Mouse (Mus musculus) limb, embryonic 12.5 days (tissue): ENCODE results near the gene Ap1b1. TPM values are rescaled to one million over a fixed set of nuclear protein-coding genes. Genes with fewer than 3 reads are reported as not detected.
A peak's percentile ranks its signal among the peaks of the same experiment; 100 is the strongest.

Experiments used
- ATAC-seq: fragments of 200-750 bp; cut with Nextera tagmentation; 2 replicates; pipeline ENCODE4 v1.8.0; 2017; ENCODE audit warnings: low read depth, moderate TSS enrichment; ENCODE audit not compliant: insufficient number of reproducible peaks, insufficient read depth, low FRiP score, low TSS enrichment
- H3K27ac ChIP-seq: fragments of 300-500 bp; sonication (generic); 2 replicates; pipeline ENCODE4 v1.5.1; 2016; ENCODE audit warnings: mild to moderate bottlenecking, moderate library complexity
- H3K27me3 ChIP-seq: fragments of 300-500 bp; sonication (generic); 2 replicates; pipeline ENCODE4 v1.6.1; 2016; ENCODE audit warnings: mild to moderate bottlenecking, moderate library complexity
- H3K36me3 ChIP-seq: fragments of 300-500 bp; sonication (generic); 2 replicates; pipeline ENCODE4 v1.6.1; 2016; ENCODE audit warnings: mild to moderate bottlenecking, moderate library complexity
- H3K4me1 ChIP-seq: fragments of 300-500 bp; sonication (generic); replicated peaks from 2 replicates; pipeline ENCODE4 v1.6.1; 2016
- H3K4me2 ChIP-seq: fragments of 300-500 bp; sonication (generic); 2 replicates; pipeline ENCODE4 v1.6.1; 2016; ENCODE audit warnings: mild to moderate bottlenecking, moderate library complexity
- H3K4me3 ChIP-seq: fragments of 300-500 bp; sonication (generic); replicated peaks from 2 replicates; pipeline ENCODE4 v1.5.1; 2016; ENCODE audit warnings: mild to moderate bottlenecking
- H3K9ac ChIP-seq: fragments of 300-500 bp; sonication (generic); replicated peaks from 2 replicates; pipeline ENCODE4 v1.6.1; 2016; ENCODE audit warnings: mild to moderate bottlenecking, moderate library complexity
- H3K9me3 ChIP-seq: fragments of 300-500 bp; sonication (generic); 2 replicates; pipeline ENCODE4 v1.6.1; 2016; ENCODE audit warnings: mild to moderate bottlenecking, moderate library complexity
- WGBS: fragments of 180-500 bp; shearing (Covaris S2); methylation state at CpG from one replicate; pipeline ENCODE4 v1.1.7; 2016; 5-methylcytosine and 5-hydroxymethylcytosine counted together
- polyA plus RNA-seq: library from polyadenylated mRNA; unstranded; fragments of >200 nt; fragmentation: Nextera tagmentation; extraction: Ambion mirVana; gene quantifications from 2 replicates; pipeline ENCODE4 v1.2.1, GENCODE M21; 2016

Ap1b1 gene
- polyA plus RNA-seq, 1 experiment from 2014 or later: 48.8 TPM

- Histone ChIP-seq H3K27ac (no peak overlapping the region), H3K4me2 (peak overlapping the region; percentile 89), H3K36me3 (peaks cover 11% of the 10 kb centered on the region; the same call in 1 of the 2 replicates), H3K9me3 (no peaks in the 10 kb centered on the region), H3K9ac (peak overlapping the region; percentile 75), H3K4me1 (peaks cover 13% of the 10 kb centered on the region), H3K4me3 (peak overlapping the region; percentile 75), H3K27me3 (peaks cover 20% of the 10 kb centered on the region)
- ATAC-seq: no peak
- 58% methylated on average over 11 of the region's 11 CpGs for WGBS
Measured at GRCm38 (mm10) chr11:4987487-4987852, 846 bp downstream of the Ap1b1 start.

GRCm38 (mm10) chr11:4989187-4989586 is 2.6 kb downstream of the Ap1b1 start:
- ATAC-seq: no peak
- WGBS: 78% methylated on average over 3 of the region's 3 CpGs
- H3K4me2 ChIP-seq: no peak overlapping the region
- no peak overlapping the region for H3K4me3 ChIP-seq
- H3K36me3 ChIP-seq: peaks cover 11% of the 10 kb centered on the region; the same call in 1 of the 2 replicates
- H3K4me1 ChIP-seq: peaks cover 13% of the 10 kb centered on the region
- H3K27ac ChIP-seq: no peak overlapping the region
- H3K27me3 ChIP-seq: peaks cover 4% of the 10 kb centered on the region
- H3K9ac ChIP-seq: no peak overlapping the region
- no peaks in the 10 kb centered on the region for H3K9me3 ChIP-seq

- Histone ChIP-seq H3K4me3 (no peak overlapping the region), H3K9ac (no peak overlapping the region), H3K4me1 (peaks cover 5% of the 10 kb centered on the region), H3K36me3 (peaks cover 16% of the 10 kb centered on the region; the same call in 1 of the 2 replicates), H3K9me3 (no peaks in the 10 kb centered on the region), H3K27me3 (no peaks in the 10 kb centered on the region), H3K27ac (no peak overlapping the region), H3K4me2 (no peak overlapping the region)
- 89% methylated on average over 2 of the region's 2 CpGs for WGBS
- no peak for ATAC-seq
Measured at GRCm38 (mm10) chr11:4992471-4992870, 5.8 kb downstream of the Ap1b1 start.

GRCm38 (mm10) chr11:4995676-4996075 is 9.1 kb downstream of the Ap1b1 start:
- no peak overlapping the region for H3K27ac ChIP-seq
- H3K4me1 ChIP-seq: peaks cover 5% of the 10 kb centered on the region; the same call in 1 of the 2 replicates
- ATAC-seq: no peak
- no peaks in the 10 kb centered on the region for H3K9me3 ChIP-seq
- no peaks in the 10 kb centered on the region for H3K27me3 ChIP-seq
- H3K4me3 ChIP-seq: no peak overlapping the region
- no peak overlapping the region for H3K9ac ChIP-seq
- no peak overlapping the region for H3K4me2 ChIP-seq
- H3K36me3 ChIP-seq: peaks cover 13% of the 10 kb centered on the region; the same call in 1 of the 2 replicates
- 92% methylated on average over 3 of the region's 3 CpGs for WGBS

DNA sequence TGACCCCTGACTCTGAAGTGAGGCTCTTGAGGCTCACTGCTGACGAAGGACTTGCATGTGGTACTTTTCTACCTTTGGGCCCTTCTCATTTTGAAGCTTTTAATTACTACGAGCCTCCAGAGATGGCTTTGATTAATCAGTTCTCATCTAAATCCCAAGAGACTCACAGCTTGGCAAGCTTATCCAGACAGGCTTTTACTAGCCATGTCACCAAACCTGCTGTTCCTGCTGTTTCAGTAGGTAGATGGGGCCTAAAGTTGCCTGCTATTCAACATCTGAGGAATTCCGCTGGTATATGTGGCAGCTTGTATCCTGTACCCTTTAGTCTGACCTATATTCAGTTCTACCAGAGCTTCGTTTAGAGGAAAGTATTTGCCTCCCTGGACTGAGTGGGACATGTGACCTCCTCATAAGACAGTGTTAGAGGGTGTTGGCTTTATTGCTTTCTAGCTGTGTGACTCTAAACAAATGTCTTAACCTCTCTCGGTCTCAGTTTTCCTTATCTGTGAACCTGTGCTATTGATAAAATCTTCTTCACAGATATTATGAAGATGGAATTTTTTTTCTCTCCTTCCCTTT is 10.1 kb downstream of the Ap1b1 start:
- ATAC-seq: no peak
- Histone ChIP-seq H3K9ac (no peak overlapping the region), H3K4me2 (no peak overlapping the region), H3K4me3 (no peak overlapping the region), H3K27me3 (no peaks in the 10 kb centered on the region), H3K9me3 (no peaks in the 10 kb centered on the region), H3K36me3 (peaks cover 20% of the 10 kb centered on the region; the same call in 1 of the 2 replicates), H3K27ac (no peak overlapping the region), H3K4me1 (peaks cover 5% of the 10 kb centered on the region; the same call in 1 of the 2 replicates)
- 85% methylated on average over 5 of the region's 5 CpGs for WGBS

GRCm38 (mm10) chr11:4998352-4998751 is 11.7 kb downstream of the Ap1b1 start:
- no peak overlapping the region for H3K4me2 ChIP-seq
- H3K4me1 ChIP-seq: peaks cover 5% of the 10 kb centered on the region; the same call in 1 of the 2 replicates
- no peaks in the 10 kb centered on the region for H3K27me3 ChIP-seq
- H3K9me3 ChIP-seq: no peaks in the 10 kb centered on the region
- peaks cover 26% of the 10 kb centered on the region; the same call in 1 of the 2 replicates for H3K36me3 ChIP-seq
- 44% methylated on average over 3 of the region's 3 CpGs for WGBS
- H3K4me3 ChIP-seq: no peak overlapping the region
- no peak overlapping the region for H3K9ac ChIP-seq
- ATAC-seq: no peak
- no peak overlapping the region for H3K27ac ChIP-seq

GRCm38 (mm10) chr11:4998762-4999161 is 12.1 kb downstream of the Ap1b1 start:
- Histone ChIP-seq H3K4me1 (peaks cover 5% of the 10 kb centered on the region; the same call in 1 of the 2 replicates), H3K27me3 (no peaks in the 10 kb centered on the region), H3K27ac (no peak overlapping the region), H3K4me2 (no peak overlapping the region), H3K9ac (no peak overlapping the region), H3K9me3 (no peaks in the 10 kb centered on the region), H3K36me3 (peaks cover 30% of the 10 kb centered on the region; the same call in 1 of the 2 replicates), H3K4me3 (no peak overlapping the region)
- no peak for ATAC-seq
- 79% methylated on average over 1 of the region's 1 CpGs for WGBS

GRCm38 (mm10) chr11:5000241-5000640 is 13.6 kb downstream of the Ap1b1 start:
- no peak for ATAC-seq
- Histone ChIP-seq H3K4me3 (no peak overlapping the region), H3K27me3 (no peaks in the 10 kb centered on the region), H3K27ac (no peak overlapping the region), H3K4me1 (peaks cover 5% of the 10 kb centered on the region; the same call in 1 of the 2 replicates), H3K9ac (no peak overlapping the region), H3K36me3 (peaks cover 36% of the 10 kb centered on the region; the same call in 1 of the 2 replicates), H3K4me2 (no peak overlapping the region), H3K9me3 (no peaks in the 10 kb centered on the region)
- WGBS: 91% methylated on average over 1 of the region's 1 CpGs

- Histone ChIP-seq H3K9ac (no peak overlapping the region), H3K4me1 (peaks cover 5% of the 10 kb centered on the region; the same call in 1 of the 2 replicates), H3K9me3 (no peaks in the 10 kb centered on the region), H3K27me3 (no peaks in the 10 kb centered on the region), H3K4me2 (no peak overlapping the region), H3K4me3 (no peak overlapping the region), H3K36me3 (peaks cover 35% of the 10 kb centered on the region; the same call in 1 of the 2 replicates), H3K27ac (no peak overlapping the region)
- 88% methylated on average over 4 of the region's 4 CpGs for WGBS
- ATAC-seq: no peak
Measured at GRCm38 (mm10) chr11:5002826-5003225, 16.2 kb downstream of the Ap1b1 start.

GRCm38 (mm10) chr11:5005528-5005927 is 18.9 kb downstream of the Ap1b1 start:
- Histone ChIP-seq H3K9me3 (no peaks in the 10 kb centered on the region), H3K36me3 (peaks cover 32% of the 10 kb centered on the region; the same call in 1 of the 2 replicates), H3K27ac (no peak overlapping the region), H3K4me1 (no peaks in the 10 kb centered on the region), H3K27me3 (no peaks in the 10 kb centered on the region), H3K4me2 (no peak overlapping the region), H3K9ac (no peak overlapping the region), H3K4me3 (no peak overlapping the region)
- WGBS: 77% methylated on average over 2 of the region's 2 CpGs
- ATAC-seq: no peak

GRCm38 (mm10) chr11:5007186-5007585 is 20.6 kb downstream of the Ap1b1 start:
- no peak overlapping the region for H3K4me3 ChIP-seq
- H3K27ac ChIP-seq: no peak overlapping the region
- H3K4me2 ChIP-seq: no peak overlapping the region
- peaks cover 26% of the 10 kb centered on the region; the same call in 1 of the 2 replicates for H3K36me3 ChIP-seq
- ATAC-seq: no peak
- H3K9ac ChIP-seq: no peak overlapping the region
- H3K27me3 ChIP-seq: no peaks in the 10 kb centered on the region
- no peaks in the 10 kb centered on the region for H3K4me1 ChIP-seq
- 80% methylated on average over 1 of the region's 1 CpGs for WGBS
- no peaks in the 10 kb centered on the region for H3K9me3 ChIP-seq

DNA sequence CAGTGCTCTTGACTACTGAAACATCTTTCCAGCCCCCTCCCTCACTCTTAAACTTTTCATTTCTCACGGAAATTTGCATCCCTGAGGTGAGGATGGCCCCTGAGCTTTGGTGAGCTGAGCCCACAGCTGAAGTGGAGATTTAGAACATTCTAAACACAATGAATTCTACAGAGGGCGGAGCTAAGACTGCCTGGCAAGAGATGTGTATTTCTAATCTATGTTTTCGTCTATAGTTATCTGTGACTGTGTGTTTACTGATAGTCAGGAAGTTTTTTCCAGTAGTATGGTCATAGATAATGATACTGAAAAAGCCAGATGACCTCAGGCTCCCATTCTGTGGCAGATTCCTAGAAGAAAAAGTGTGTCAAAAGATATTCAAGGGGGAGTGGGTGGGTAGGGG is 22.2 kb downstream of the Ap1b1 start:
- 93% methylated on average over 3 of the region's 3 CpGs for WGBS
- H3K9ac ChIP-seq: no peak overlapping the region

More for the DNA sequence above, 22.2 kb downstream of the Ap1b1 start:
- Histone ChIP-seq H3K4me1 (no peaks in the 10 kb centered on the region), H3K4me2 (no peak overlapping the region), H3K27ac (no peak overlapping the region), H3K4me3 (no peak overlapping the region), H3K27me3 (no peaks in the 10 kb centered on the region), H3K9me3 (no peaks in the 10 kb centered on the region), H3K36me3 (peaks cover 29% of the 10 kb centered on the region)
- no peak for ATAC-seq
